Mouse (Mus musculus): ENCODE measurements around the gene Prdm10. TPM values are rescaled to one million over a fixed set of nuclear protein-coding genes. Genes with fewer than 3 reads are reported as not detected.

Prdm10 gene
- polyA plus RNA-seq, 1 experiment from 2014 or later: 7.8 TPM

GRCm38 (mm10) chr9:31271221-31272015, 8.9 kb upstream of the Prdm10 start:
- 85% methylated on average over 8 of the region's 8 CpGs for WGBS
- H3K4me3 ChIP-seq: no peak overlapping the region
- H3K4me1 ChIP-seq: no peaks in the 10 kb centered on the region
- H3K27me3 ChIP-seq: no peaks in the 10 kb centered on the region
- H3K36me3 ChIP-seq: no peaks in the 10 kb centered on the region
- H3K27ac ChIP-seq: no peak overlapping the region
- ATAC-seq (ENCODE audit: insufficient number of reproducible peaks, insufficient read depth, low FRiP score, low TSS enrichment): no peak
- no peaks in the 10 kb centered on the region for H3K9me3 ChIP-seq
- H3K4me2 ChIP-seq (replicated peaks): no peak overlapping the region
- no peak overlapping the region for H3K9ac ChIP-seq

GRCm38 (mm10) chr9:31272160-31272559, 8.2 kb upstream of the Prdm10 start:
- no peaks in the 10 kb centered on the region for H3K27me3 ChIP-seq
- H3K27ac ChIP-seq: no peak overlapping the region
- no peaks in the 10 kb centered on the region for H3K36me3 ChIP-seq
- no peaks in the 10 kb centered on the region for H3K4me1 ChIP-seq
- no peak overlapping the region for H3K4me3 ChIP-seq
- H3K4me2 ChIP-seq (replicated peaks): no peak overlapping the region
- no peak for ATAC-seq (ENCODE audit: insufficient number of reproducible peaks, insufficient read depth, low FRiP score, low TSS enrichment)
- no peak overlapping the region for H3K9ac ChIP-seq
- WGBS: 70% methylated on average over 4 of the region's 4 CpGs
- no peaks in the 10 kb centered on the region for H3K9me3 ChIP-seq

GRCm38 (mm10) chr9:31278651-31279050, 1.7 kb upstream of the Prdm10 start:
- H3K9me3 ChIP-seq: no peaks in the 10 kb centered on the region
- H3K4me1 ChIP-seq: peaks cover 19% of the 10 kb centered on the region
- no peaks in the 10 kb centered on the region for H3K27me3 ChIP-seq
- H3K4me2 ChIP-seq (replicated peaks): no peak overlapping the region
- no peak overlapping the region for H3K4me3 ChIP-seq
- no peak overlapping the region for H3K9ac ChIP-seq
- H3K27ac ChIP-seq: peak overlapping the region; percentile 100; the same call in 1 of the 2 replicates
- 79% methylated on average over 7 of the region's 7 CpGs for WGBS
- ATAC-seq (ENCODE audit: insufficient number of reproducible peaks, insufficient read depth, low FRiP score, low TSS enrichment): no peak
- H3K36me3 ChIP-seq: no peaks in the 10 kb centered on the region

GRCm38 (mm10) chr9:31279306-31279705, 1.0 kb upstream of the Prdm10 start:
- peak overlapping the region; percentile 78 for H3K4me3 ChIP-seq
- H3K9ac ChIP-seq: peak overlapping the region; percentile 43
- peak overlapping the region; percentile 59 for H3K4me2 ChIP-seq (replicated peaks)
- no peaks in the 10 kb centered on the region for H3K36me3 ChIP-seq
- 50% methylated on average over 2 of the region's 2 CpGs for WGBS
- no peaks in the 10 kb centered on the region for H3K27me3 ChIP-seq
- no peaks in the 10 kb centered on the region for H3K9me3 ChIP-seq
- peaks cover 19% of the 10 kb centered on the region for H3K4me1 ChIP-seq
- ATAC-seq (ENCODE audit: insufficient number of reproducible peaks, insufficient read depth, low FRiP score, low TSS enrichment): no peak
- peak overlapping the region; percentile 100 for H3K27ac ChIP-seq

GRCm38 (mm10) chr9:31279885-31280365, 413 bp upstream of the Prdm10 start:
- under 1% methylated on average over 25 of the region's 25 CpGs for WGBS
- no peaks in the 10 kb centered on the region for H3K36me3 ChIP-seq
- H3K27ac ChIP-seq: peak overlapping the region; percentile 100
- H3K9ac ChIP-seq: peak overlapping the region; percentile 43
- H3K4me2 ChIP-seq (replicated peaks): peak overlapping the region; percentile 59
- ATAC-seq (ENCODE audit: insufficient number of reproducible peaks, insufficient read depth, low FRiP score, low TSS enrichment): peak; percentile 87
- no peaks in the 10 kb centered on the region for H3K9me3 ChIP-seq
- H3K4me1 ChIP-seq: peaks cover 19% of the 10 kb centered on the region
- no peaks in the 10 kb centered on the region for H3K27me3 ChIP-seq
- peak overlapping the region; percentile 78 for H3K4me3 ChIP-seq

- ATAC-seq (ENCODE audit: insufficient number of reproducible peaks, insufficient read depth, low FRiP score, low TSS enrichment): peak; percentile 57
- Histone ChIP-seq H3K9ac (peak overlapping the region; percentile 97), H3K9me3 (no peaks in the 10 kb centered on the region), H3K4me2 (replicated peaks) (peak overlapping the region; percentile 59), H3K4me3 (peak overlapping the region; percentile 78), H3K36me3 (no peaks in the 10 kb centered on the region), H3K27me3 (no peaks in the 10 kb centered on the region), H3K27ac (peak overlapping the region; percentile 100), H3K4me1 (peaks cover 19% of the 10 kb centered on the region)
- WGBS: under 1% methylated on average over 34 of the region's 63 CpGs
Measured at GRCm38 (mm10) chr9:31281011-31281662, 799 bp downstream of the Prdm10 start.

- Histone ChIP-seq H3K4me2 (replicated peaks) (peak overlapping the region; percentile 59), H3K4me1 (peaks cover 19% of the 10 kb centered on the region), H3K36me3 (no peaks in the 10 kb centered on the region), H3K9ac (peak overlapping the region; percentile 97), H3K27ac (peak overlapping the region; percentile 100), H3K27me3 (no peaks in the 10 kb centered on the region), H3K4me3 (peak overlapping the region; percentile 78), H3K9me3 (no peaks in the 10 kb centered on the region)
- 6% methylated on average over 11 of the region's 11 CpGs for WGBS
- ATAC-seq (ENCODE audit: insufficient number of reproducible peaks, insufficient read depth, low FRiP score, low TSS enrichment): no peak
Measured at GRCm38 (mm10) chr9:31281663-31282015, 1.3 kb downstream of the Prdm10 start.

- Histone ChIP-seq H3K4me1 (peaks cover 19% of the 10 kb centered on the region), H3K27ac (no peak overlapping the region), H3K9ac (no peak overlapping the region), H3K27me3 (no peaks in the 10 kb centered on the region), H3K36me3 (no peaks in the 10 kb centered on the region), H3K4me2 (replicated peaks) (peak overlapping the region; percentile 59), H3K9me3 (no peaks in the 10 kb centered on the region), H3K4me3 (no peak overlapping the region)
- 40% methylated on average over 4 of the region's 4 CpGs for WGBS
- no peak for ATAC-seq (ENCODE audit: insufficient number of reproducible peaks, insufficient read depth, low FRiP score, low TSS enrichment)
Measured at GRCm38 (mm10) chr9:31282536-31282935, 2.2 kb downstream of the Prdm10 start.

- H3K27me3 ChIP-seq: no peaks in the 10 kb centered on the region
- 85% methylated on average over 4 of the region's 4 CpGs for WGBS
- H3K27ac ChIP-seq: no peak overlapping the region
- no peak for ATAC-seq (ENCODE audit: insufficient number of reproducible peaks, insufficient read depth, low FRiP score, low TSS enrichment)
- H3K4me2 ChIP-seq (replicated peaks): no peak overlapping the region; the same call in 1 of the 2 replicates
- no peak overlapping the region for H3K9ac ChIP-seq
- H3K9me3 ChIP-seq: no peaks in the 10 kb centered on the region
- peaks cover 19% of the 10 kb centered on the region for H3K4me1 ChIP-seq
- H3K36me3 ChIP-seq: no peaks in the 10 kb centered on the region
- no peak overlapping the region for H3K4me3 ChIP-seq
Measured at GRCm38 (mm10) chr9:31283044-31283443, 2.7 kb downstream of the Prdm10 start.

- Histone ChIP-seq H3K9ac (no peak overlapping the region), H3K4me1 (peaks cover 18% of the 10 kb centered on the region), H3K4me2 (replicated peaks) (no peak overlapping the region), H3K4me3 (no peak overlapping the region), H3K36me3 (no peaks in the 10 kb centered on the region), H3K27me3 (no peaks in the 10 kb centered on the region), H3K27ac (no peak overlapping the region), H3K9me3 (no peaks in the 10 kb centered on the region)
- WGBS: 84% methylated on average over 3 of the region's 3 CpGs
- ATAC-seq (ENCODE audit: insufficient number of reproducible peaks, insufficient read depth, low FRiP score, low TSS enrichment): no peak
Measured at GRCm38 (mm10) chr9:31283911-31284310, 3.6 kb downstream of the Prdm10 start.

GRCm38 (mm10) chr9:31290201-31290862, 10.0 kb downstream of the Prdm10 start:
- no peaks in the 10 kb centered on the region for H3K27me3 ChIP-seq
- H3K4me2 ChIP-seq (replicated peaks): no peak overlapping the region
- no peak overlapping the region for H3K27ac ChIP-seq
- WGBS: 82% methylated on average over 14 of the region's 14 CpGs
- H3K9ac ChIP-seq: no peak overlapping the region
- H3K4me1 ChIP-seq: no peaks in the 10 kb centered on the region
- H3K36me3 ChIP-seq: no peaks in the 10 kb centered on the region
- H3K4me3 ChIP-seq: no peak overlapping the region
- no peak for ATAC-seq (ENCODE audit: insufficient number of reproducible peaks, insufficient read depth, low FRiP score, low TSS enrichment)
- no peaks in the 10 kb centered on the region for H3K9me3 ChIP-seq
